Mouse (Mus musculus) lung, adult 2 months (tissue): ENCODE measurements around the gene Pygo2. TPM values are rescaled to one million over a fixed set of nuclear protein-coding genes. Genes with fewer than 3 reads are reported as not detected.

Source experiments
- DNase-seq: peaks from one replicate; pipeline ENCODE4 v3.0.0; 2022
- H3K4me1 ChIP-seq: fragments of 200-500 bp; 2 replicates; pipeline ENCODE4 v1.6.1; 2011; ENCODE audit warnings: low read length; ENCODE audit not compliant: control insufficient read depth, insufficient read depth
- H3K4me3 ChIP-seq: fragments of 200-500 bp; replicated peaks from 2 replicates; pipeline ENCODE3; 2011; ENCODE audit warnings: low read depth, mild to moderate bottlenecking, control low read depth, low read length; ENCODE audit errors: extremely low read depth
- CTCF ChIP-seq: fragments of 200-500 bp; IDR thresholded peaks from 2 replicates; pipeline ENCODE4 v1.5.1; 2011; ENCODE audit warnings: mild to moderate bottlenecking, low read length, control low read depth; ENCODE audit not compliant: insufficient read depth
- POLR2A ChIP-seq: fragments of 200-500 bp; IDR thresholded peaks from 2 replicates; pipeline ENCODE4 v1.6.1; 2011; ENCODE audit warnings: low read depth, mild to moderate bottlenecking, control low read depth, low read length, borderline replicate concordance; ENCODE audit errors: extremely low read depth
- WGBS: fragments of 180-500 bp; shearing (Covaris S2); methylation state at CpG from one replicate; pipeline ENCODE4 v1.1.7; 2018; 5-methylcytosine and 5-hydroxymethylcytosine counted together
- polyA plus RNA-seq: library from polyadenylated mRNA; depleted of rRNA; stranded (reverse); fragments of >200 nt; gene quantifications from 2 replicates; pipeline ENCODE4 v1.2.3, GENCODE M21; 2012; rRNA removed

The Pygo2 gene
- 60.6 and 138 TPM in 2 replicates for polyA plus RNA-seq

DNA sequence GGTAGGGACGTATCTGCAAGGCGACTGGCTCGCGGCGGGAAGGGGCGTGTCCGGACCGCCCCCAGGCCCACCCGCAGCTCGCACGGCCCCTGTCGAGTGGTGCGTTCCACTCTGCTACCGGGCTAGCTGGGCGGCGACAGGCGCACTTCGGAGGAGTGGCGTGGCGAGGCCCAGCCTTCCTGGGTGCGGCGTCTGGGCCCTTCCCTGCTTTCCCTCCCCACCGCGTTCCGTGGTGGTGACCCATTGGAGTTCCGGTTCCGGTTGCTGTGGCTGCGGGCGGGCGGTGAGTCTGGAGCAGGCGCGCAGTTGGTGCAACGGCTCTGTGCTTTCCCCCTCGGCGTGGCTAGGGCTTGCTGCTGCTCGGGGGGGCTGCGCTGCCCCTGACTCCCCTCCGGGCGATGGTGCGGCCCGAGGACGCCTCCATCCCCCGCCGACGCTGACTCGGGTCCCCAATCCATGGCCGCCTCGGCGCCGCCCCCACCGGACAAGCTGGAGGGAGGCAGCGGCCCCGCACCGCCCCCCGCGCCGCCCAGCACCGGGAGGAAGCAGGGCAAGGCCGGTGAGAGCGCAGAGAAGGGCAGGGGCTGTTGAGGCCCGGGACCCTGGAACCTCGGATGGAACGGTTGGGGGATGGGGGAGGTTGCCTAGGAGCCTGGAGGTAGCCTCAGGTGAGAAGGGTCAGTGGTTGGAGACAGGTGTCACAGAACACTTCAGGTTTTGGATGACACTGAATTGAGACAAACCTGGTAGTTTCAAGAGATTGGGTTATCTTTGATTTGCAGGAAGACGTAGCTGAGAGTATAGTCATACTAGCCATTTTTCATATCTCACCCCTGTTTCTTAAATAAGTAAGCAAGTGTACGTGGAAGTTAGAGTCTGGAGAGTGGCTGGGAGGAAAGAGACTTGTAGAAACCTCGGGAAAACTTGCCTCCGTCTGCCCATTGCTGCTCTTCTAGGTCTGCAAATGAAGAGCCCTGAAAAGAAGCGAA is at the start of gene Pygo2:
Gene Pygo2 (plus strand): TSS at position 44 of the 989 bp plus-strand sequence.
- Histone ChIP-seq H3K4me3 (peak within 1 kb of the TSS; percentile 85), H3K4me1 (peaks cover 9% of the 10 kb centered on the region; the same call in 1 of the 2 replicates)
- TF ChIP-seq POLR2A (peak; percentile 82), CTCF (no peak)
- 2% methylated on average over 67 of the region's 68 CpGs for WGBS
- peak; percentile 90 for DNase-seq

DNA sequence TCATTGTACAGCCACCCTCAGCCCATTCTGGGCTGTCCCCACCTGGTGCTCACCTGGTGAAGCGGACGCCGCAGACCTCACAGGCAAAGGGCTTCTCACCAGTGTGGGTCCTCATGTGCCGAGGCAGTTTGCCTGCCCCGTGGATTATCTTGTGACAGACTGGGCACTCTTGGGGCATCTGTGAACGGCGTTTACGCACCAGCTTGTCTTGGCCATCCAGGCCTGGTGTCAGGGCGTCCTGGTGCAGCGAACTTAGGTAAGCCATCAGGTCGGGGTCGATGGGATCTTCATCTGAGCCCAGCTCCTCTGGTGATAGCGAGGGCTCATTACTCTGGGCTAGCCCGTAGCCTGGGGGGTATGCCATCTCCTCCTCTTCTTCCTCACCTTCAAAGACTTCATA is 49.7 kb upstream of the Pygo2 start:
- 92% methylated on average over 14 of the region's 14 CpGs for WGBS
- H3K4me3 ChIP-seq: no peak overlapping the region
- H3K4me1 ChIP-seq: peaks cover 13% of the 10 kb centered on the region
- no peak for TF ChIP-seq POLR2A
- TF ChIP-seq CTCF: no peak
- DNase-seq: no peak

DNA sequence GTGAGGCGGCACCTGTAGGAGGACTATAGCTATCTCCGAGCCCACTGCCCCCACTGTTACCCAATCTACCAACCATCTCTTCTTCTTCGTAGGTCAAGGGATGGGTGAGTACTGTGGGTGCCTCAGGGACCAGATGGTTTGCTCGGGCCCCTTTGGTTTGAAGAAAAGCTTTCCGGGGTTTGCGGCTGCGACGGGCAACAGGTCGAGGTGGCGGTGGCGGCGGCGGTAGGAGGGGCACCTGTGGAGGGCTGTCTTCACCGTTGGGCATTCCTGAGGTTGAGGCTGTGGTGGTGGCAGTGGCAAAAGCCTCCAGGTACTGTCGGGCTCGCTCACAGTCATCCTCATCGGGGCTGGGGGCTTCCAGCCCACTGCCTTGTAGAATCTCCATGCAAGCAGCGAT is 49.3 kb upstream of the Pygo2 start:
- DNase-seq: no peak
- TF ChIP-seq POLR2A (no peak), CTCF (no peak)
- Histone ChIP-seq H3K4me3 (no peak overlapping the region), H3K4me1 (peaks cover 13% of the 10 kb centered on the region)
- WGBS: 94% methylated on average over 18 of the region's 18 CpGs

DNA sequence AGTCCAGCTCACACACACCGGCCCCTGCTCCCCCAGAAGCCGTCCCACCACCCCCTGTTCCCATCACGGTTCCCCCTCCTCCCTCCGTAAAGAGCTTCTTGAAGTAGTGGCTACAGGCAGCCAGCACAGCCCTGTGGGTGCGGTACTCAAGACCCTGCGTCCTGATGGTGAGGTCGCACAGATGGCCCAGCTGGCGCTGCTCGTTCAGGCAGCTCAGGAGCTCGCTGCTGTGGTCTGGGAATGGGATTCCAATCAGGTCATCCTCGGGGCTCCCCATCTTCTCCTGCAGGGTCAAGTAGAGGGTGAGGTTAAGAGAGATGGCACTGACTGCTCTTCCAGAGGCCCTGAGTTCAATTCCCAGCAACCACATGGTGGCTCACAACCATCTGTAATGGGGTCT is 48.8 kb upstream of the Pygo2 start:
- H3K4me3 ChIP-seq: no peak overlapping the region
- no peak for DNase-seq
- WGBS: 84% methylated on average over 11 of the region's 11 CpGs
- peaks cover 13% of the 10 kb centered on the region for H3K4me1 ChIP-seq
- TF ChIP-seq POLR2A (no peak), CTCF (no peak)

- H3K4me1 ChIP-seq: peaks cover 13% of the 10 kb centered on the region
- peak; percentile 11 for DNase-seq
- no peak overlapping the region for H3K4me3 ChIP-seq
- TF ChIP-seq CTCF (no peak), POLR2A (no peak)
- WGBS: 84% methylated on average over 9 of the region's 9 CpGs
Measured at GRCm38 (mm10) chr3:89382033-89382882, 47.8 kb upstream of the Pygo2 start.

DNA sequence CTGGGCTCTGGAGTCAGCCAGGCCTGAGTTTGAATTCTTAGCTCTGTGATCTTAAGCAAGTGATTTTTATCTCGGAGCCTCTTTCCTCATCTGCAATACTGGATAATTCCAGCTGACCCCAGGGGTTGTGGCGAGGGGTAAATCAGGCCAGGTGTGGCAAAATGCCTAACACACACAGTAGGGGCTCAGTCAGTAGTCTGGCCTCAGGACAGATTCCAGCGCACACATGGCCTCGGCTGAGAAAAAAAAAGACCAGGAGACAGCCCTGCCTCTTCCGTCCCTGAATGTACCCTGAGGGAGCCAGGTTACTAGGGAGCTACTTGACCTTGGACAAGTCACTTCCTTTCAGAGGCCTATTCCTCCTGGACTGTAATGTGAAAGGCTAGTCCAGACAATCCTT is 47.1 kb upstream of the Pygo2 start:
- Histone ChIP-seq H3K4me3 (no peak overlapping the region), H3K4me1 (peaks cover 14% of the 10 kb centered on the region)
- TF ChIP-seq POLR2A: no peak
- no peak for DNase-seq
- WGBS: 69% methylated on average over 5 of the region's 5 CpGs

DNA sequence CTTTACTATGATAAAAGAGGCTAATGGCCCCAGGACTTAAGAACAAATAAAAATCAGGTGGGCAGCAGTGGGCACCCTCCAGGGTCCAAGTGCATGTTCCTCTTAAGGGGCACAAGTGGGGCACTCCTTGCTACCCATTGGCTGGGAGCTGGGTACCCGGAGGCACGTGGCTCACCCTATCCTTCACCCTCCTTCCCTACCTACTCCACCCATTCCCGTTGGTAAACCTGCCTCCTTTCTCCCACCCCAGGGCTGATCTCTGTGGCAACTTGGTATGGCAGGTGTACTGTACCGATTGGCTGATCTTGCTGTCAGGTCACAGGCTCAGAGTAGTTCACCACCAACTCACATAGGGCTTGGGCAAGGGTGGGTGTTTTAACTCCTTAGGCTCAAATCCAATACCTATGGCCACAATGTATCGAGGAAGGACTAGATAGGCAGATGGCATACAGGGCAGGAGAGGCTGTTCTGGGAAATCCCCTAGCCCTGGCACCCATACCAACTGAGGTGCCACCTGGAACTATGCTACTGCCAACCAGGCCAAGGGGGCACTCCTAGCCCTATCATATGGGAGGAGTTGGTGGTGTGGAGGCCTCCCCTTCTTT is 46.3 kb upstream of the Pygo2 start:
- peak; percentile 22 for DNase-seq
- no peak for TF ChIP-seq POLR2A
- no peak for TF ChIP-seq CTCF
- 64% methylated on average over 5 of the region's 5 CpGs for WGBS
- Histone ChIP-seq H3K4me1 (peaks cover 14% of the 10 kb centered on the region), H3K4me3 (no peak overlapping the region)

- peaks cover 14% of the 10 kb centered on the region for H3K4me1 ChIP-seq
- TF ChIP-seq CTCF: no peak
- no peak for TF ChIP-seq POLR2A
- 66% methylated on average over 12 of the region's 12 CpGs for WGBS
- DNase-seq: peak; percentile 23
- no peak overlapping the region for H3K4me3 ChIP-seq
Measured at GRCm38 (mm10) chr3:89384331-89385076, 45.5 kb upstream of the Pygo2 start.

DNA sequence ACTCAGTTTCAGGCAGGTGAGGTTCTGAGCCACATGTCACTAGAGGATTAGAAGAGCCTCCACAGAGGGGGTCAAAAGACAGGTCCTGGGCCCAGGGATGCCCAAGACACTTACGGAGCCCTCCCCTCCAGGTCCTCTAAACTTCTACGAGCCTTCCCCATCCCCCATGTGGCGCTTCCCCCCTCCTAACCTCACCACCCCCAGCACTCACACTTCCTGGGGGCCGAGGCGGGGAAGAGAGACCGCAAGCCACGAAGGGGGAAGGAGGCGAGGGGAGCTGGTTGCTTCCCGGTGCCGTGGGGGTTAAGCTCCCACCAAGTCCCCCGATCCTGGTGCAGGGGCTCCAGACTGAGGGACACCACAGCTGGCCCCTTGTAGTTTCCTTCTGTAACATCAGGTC is 44.6 kb upstream of the Pygo2 start:
- H3K4me1 ChIP-seq: peaks cover 17% of the 10 kb centered on the region
- DNase-seq: peak; percentile 13
- 46% methylated on average over 11 of the region's 11 CpGs for WGBS
- no peak overlapping the region for H3K4me3 ChIP-seq
- TF ChIP-seq CTCF: no peak
- TF ChIP-seq POLR2A: no peak
